24 mouse cellular contexts compared by ENCODE assay signal in genomic region chr5:34032520-34032919, GRCm38 (mm10). TPM values are rescaled to one million over a fixed set of nuclear protein-coding genes. Genes with fewer than 3 reads are reported as not detected.
DNase-seq lines count a peak whose midpoint lies in the region; TF ChIP-seq lines count a peak whose summit lies in the region.
"Had no signal": no experiment of that assay in that cellular context is flagged by ENCODE, and none has a peak within 500 bp of the region (broad histone marks: within the 10 kb centered on the region; RNA-seq: fewer than 3 reads in every experiment).

No protein-coding gene starts in this region.

- peak; percentile 8 for DNase-seq in adrenal gland, postnatal 14 days
- no peak for DNase-seq in adrenal gland, adult 8-10 months
- DNase-seq in heart, postnatal 10 days, result peak; percentile 8 to 31
- DNase-seq in heart, postnatal 36 days, result no peak
- DNase-seq in lung, postnatal 14 days, result no peak
- DNase-seq in layer of hippocampus, adult 18-20 months (ENCODE audit: low spot score in 2 of 2), result no peak
- DNase-seq: B cell, adult 2 months; cerebellum, adult 18-20 months; cerebellum, adult 9-10 months; cerebellum, postnatal 14 days; gastrocnemius, postnatal 10 days; gastrocnemius, postnatal 36 days; heart, postnatal 4 days; kidney, adult 18-20 months had no signal

- no peak overlapping the region for H3K4me3 ChIP-seq in C2C12 (ENCODE audit: insufficient read depth, poor library complexity, severe bottlenecking)
- H3K4me3 ChIP-seq in olfactory bulb, adult 2 months (ENCODE audit: insufficient read depth, low read depth, low read length), result no peak overlapping the region
- H3K4me3 ChIP-seq: forebrain, embryonic 10.5 days; forebrain, embryonic 13.5 days had no signal

- no peaks in the 10 kb centered on the region for H3K79me2 ChIP-seq in C2C12 (ENCODE audit: control insufficient read depth, insufficient read depth)

- WGBS in olfactory bulb, adult 2 months, result 60% methylated on average over 3 of the region's 3 CpGs

- no peaks in the 10 kb centered on the region for H3K36me3 ChIP-seq in C2C12 (ENCODE audit: control insufficient read depth, insufficient read depth)
- H3K36me3 ChIP-seq: forebrain, embryonic 10.5 days had no signal

- no peak for TF ChIP-seq CTCF in C2C12 (IDR thresholded peaks at IDR 0.05; ENCODE audit: control insufficient read depth, insufficient read depth, insufficient read length)
- no peak for TF ChIP-seq CTCF in olfactory bulb, adult 2 months (IDR thresholded peaks at IDR 0.05; ENCODE audit: insufficient read depth, low read depth, low read length)

- intact Hi-C loops in heart, postnatal 10 days (cut with DNase I), result no loop called here
- intact Hi-C loops in heart, postnatal 36 days (cut with DNase I), result no loop called here

- H3ac ChIP-seq in C2C12 (ENCODE audit: control insufficient read depth, insufficient read length, low read depth), result no peak overlapping the region

- peaks cover 7% of the 10 kb centered on the region for H3K27me3 ChIP-seq in C2C12 (ENCODE audit: control insufficient read depth, insufficient read depth, insufficient read length)
- H3K27me3 ChIP-seq: forebrain, embryonic 13.5 days had no signal

- peak overlapping the region; percentile 67 for H3K27ac ChIP-seq in olfactory bulb, adult 2 months (ENCODE audit: insufficient read depth, low read depth, low read length)
- H3K27ac ChIP-seq: forebrain, embryonic 10.5 days; forebrain, embryonic 13.5 days; hindbrain, embryonic 14.5 days; hindbrain, postnatal 0 days had no signal

- H3K79me3 ChIP-seq in C2C12 (ENCODE audit: low read depth), result no peaks in the 10 kb centered on the region

- no peak for TF ChIP-seq POLR2A in olfactory bulb, adult 2 months (IDR thresholded peaks at IDR 0.05; ENCODE audit: insufficient read depth, low read depth, low read length)

- H3K4me1 ChIP-seq in olfactory bulb, adult 2 months (ENCODE audit: control insufficient read depth, insufficient read depth, low read length), result peaks cover 22% of the 10 kb centered on the region
- H3K4me1 ChIP-seq: forebrain, embryonic 10.5 days; forebrain, embryonic 13.5 days had no signal

TF ChIP-seq in C2C12, 6 proteins besides CTCF, POLR2A, EP300 and RAD21:
- TF ChIP-seq FOSL1 (IDR thresholded peaks at IDR 0.05; ENCODE audit: insufficient read depth, low read length, poor library complexity, severe bottlenecking), result no peak
- no peak for TF ChIP-seq MYOG (IDR thresholded peaks at IDR 0.05; ENCODE audit: control insufficient read depth, extremely low read depth, insufficient read length)
- TF ChIP-seq USF1 (IDR thresholded peaks at IDR 0.05; ENCODE audit: low read depth), result no peak
- TF ChIP-seq CEBPB (IDR thresholded peaks at IDR 0.05; ENCODE audit: low read depth), result peak; percentile 2
- no peak for TF ChIP-seq MAX (IDR thresholded peaks at IDR 0.05)

RNA-seq across cellular contexts. Expression of gene Nat8l, which starts 36.7 kb away (rescaled TPM):
- 17.1 and 18.7 TPM in 2 replicates for total RNA-seq in adrenal gland, postnatal 14 days (2021)
- total RNA-seq in adrenal gland, adult 8-10 months (2022), result 10 to 100 TPM in 3 of 4 experiments, 1 to 10 TPM in 1; 3.0 to 14.4 (median 11.8) TPM
- 1 to 10 TPM; 1.8 to 2.4 TPM for total RNA-seq in heart, postnatal 10 days (2021)
- total RNA-seq in heart, postnatal 36 days (2021), result 1 to 10 TPM in 1 of 2 experiments, under 1 TPM in 1; 0.79 to 1.1 TPM
- not detected for polyA plus RNA-seq in C2C12 (2012; fragmentation: generic; extraction: Trizol)
- polyA plus RNA-seq in olfactory bulb, adult 2 months (2012; ENCODE audit: insufficient read depth, insufficient read length, low replicate concordance, missing spikeins), result 93.3 TPM in 1 of 2 replicates, not detected in the other
- total RNA-seq in layer of hippocampus, adult 18-20 months (2021), result 100 to 1,000 TPM; 144 to 150 TPM
- total RNA-seq: MEL had no signal
- polyA plus RNA-seq: CD4-positive, CD25-positive, alpha-beta regulatory T cell, adult 4 months; inflammation-experienced regulatory T-cells, adult 6 months had no signal

RNA-seq across cellular contexts. Expression of gene Gm1673, which starts 49.3 kb away (rescaled TPM):
- total RNA-seq in adrenal gland, postnatal 14 days (2021), result 10.8 and 19.4 TPM in 2 replicates
- 10 to 100 TPM; 20.2 to 71.9 (median 43.4) TPM for total RNA-seq in adrenal gland, adult 8-10 months (2022)
- total RNA-seq in heart, postnatal 10 days (2021), result 1 to 10 TPM; 7.0 to 7.5 TPM
- total RNA-seq in heart, postnatal 36 days (2021), result 1 to 10 TPM; 1.9 to 3.8 TPM
- polyA plus RNA-seq in C2C12 (2012; fragmentation: generic; extraction: Trizol), result 5.3 TPM
- not detected in 2 replicates for polyA plus RNA-seq in olfactory bulb, adult 2 months (2012; ENCODE audit: insufficient read depth, insufficient read length, low replicate concordance, missing spikeins)
- 10 to 100 TPM; 62.2 to 63.7 TPM for total RNA-seq in layer of hippocampus, adult 18-20 months (2021)
- total RNA-seq: gastrocnemius, adult 18-20 months; gastrocnemius, postnatal 36 days; MEL had no signal
- polyA plus RNA-seq: CD4-positive, CD25-positive, alpha-beta regulatory T cell, adult 4 months had no signal

Comparison
In these comparisons a context has a peak if more than half of its experiments do, and no peak if none do; other contexts are left out.
1. DNase-seq: peak in adrenal gland, postnatal 14 days (single experiment) and heart, postnatal 10 days (2 of 2); none in adrenal gland, adult 8-10 months (single experiment), heart, postnatal 36 days (0 of 2), lung, postnatal 14 days (single experiment) and layer of hippocampus, adult 18-20 months (0 of 2).